Mouse (Mus musculus) kidney, adult 2 months (tissue): Measurements from ENCODE around the gene Gm21987.

Source experiments
- CTCF ChIP-seq: fragments of 200-500 bp; conservative IDR thresholded peaks from 2 replicates; pipeline ENCODE4 v1.5.1; 2011; ENCODE audit warnings: low read depth, mild to moderate bottlenecking, control low read depth, low read length, moderate library complexity, mixed read lengths; ENCODE audit not compliant: insufficient read depth, insufficient read length
- POLR2A ChIP-seq: fragments of 200-500 bp; IDR thresholded peaks from one replicate; pipeline ENCODE4 v1.6.1; 2011; ENCODE audit warnings: low read depth, low read length, control low read depth

GRCm38 (mm10) chr16:38376163-38376840 is 29.5 kb downstream of the Gm21987 start:
- TF ChIP-seq POLR2A (no peak), CTCF (peak; percentile 39)
